Mouse (Mus musculus): ENCODE results near the gene Fank1. TPM values are rescaled to one million over a fixed set of nuclear protein-coding genes. Genes with fewer than 3 reads are reported as not detected.

Fank1 gene
- polyA plus RNA-seq, 1 experiment: 0.14 TPM

- TF ChIP-seq TCF3 (IDR thresholded peaks at IDR 0.05; ENCODE audit: insufficient read length, low read depth) (no peak), TCF12 (IDR thresholded peaks at IDR 0.05; ENCODE audit: insufficient read depth, poor library complexity, severe bottlenecking) (no peak), USF1 (IDR thresholded peaks at IDR 0.05; ENCODE audit: low read depth) (no peak)
- no peak overlapping the region for H3K4me3 ChIP-seq
- no peaks in the 10 kb centered on the region for H3K36me3 ChIP-seq (ENCODE audit: control insufficient read depth, insufficient read depth)
- H3K27me3 ChIP-seq (ENCODE audit: control insufficient read depth, insufficient read depth, insufficient read length): no peaks in the 10 kb centered on the region
- H3K79me2 ChIP-seq (ENCODE audit: control insufficient read depth, insufficient read depth): no peaks in the 10 kb centered on the region
- no peak overlapping the region for H3ac ChIP-seq (ENCODE audit: control insufficient read depth, insufficient read length)
- no peak overlapping the region for H3K4me2 ChIP-seq (ENCODE audit: low read depth)
Observed at GRCm38 (mm10) chr7:133848180-133848579, 71.5 kb downstream of the Fank1 start.

GRCm38 (mm10) chr7:133850735-133851134 lies 74.1 kb downstream of the Fank1 start:
- Histone ChIP-seq H3K27me3 (ENCODE audit: control insufficient read depth, insufficient read depth, insufficient read length) (no peaks in the 10 kb centered on the region), H3K36me3 (ENCODE audit: control insufficient read depth, insufficient read depth) (no peaks in the 10 kb centered on the region), H3K79me2 (ENCODE audit: control insufficient read depth, insufficient read depth) (no peaks in the 10 kb centered on the region), H3K4me3 (no peak overlapping the region), H3K4me2 (ENCODE audit: low read depth) (no peak overlapping the region), H3ac (ENCODE audit: control insufficient read depth, insufficient read length) (no peak overlapping the region)
- no peak for TF ChIP-seq REST (IDR thresholded peaks at IDR 0.05; ENCODE audit: insufficient read depth, insufficient read length)
- TF ChIP-seq TCF12 (IDR thresholded peaks at IDR 0.05; ENCODE audit: insufficient read depth, poor library complexity, severe bottlenecking): no peak
- no peak for TF ChIP-seq CEBPB (IDR thresholded peaks at IDR 0.05; ENCODE audit: insufficient read depth, poor library complexity, severe bottlenecking)
- TF ChIP-seq MYOG (IDR thresholded peaks at IDR 0.05; ENCODE audit: control insufficient read depth in 1 of 3, insufficient read depth in 1 of 3, insufficient read length in 2 of 3, low read depth in 2 of 3): no peak
- TF ChIP-seq MYOD1 (IDR thresholded peaks at IDR 0.05; ENCODE audit: control insufficient read depth in 1 of 3, insufficient read length in 2 of 3, low read depth in 2 of 3): no peak
- no peak for TF ChIP-seq E2F4 (IDR thresholded peaks at IDR 0.05; ENCODE audit: insufficient read depth)
- TF ChIP-seq TCF3 (IDR thresholded peaks at IDR 0.05; ENCODE audit: insufficient read length, low read depth): no peak
- no peak for TF ChIP-seq SRF (IDR thresholded peaks at IDR 0.05; ENCODE audit: control insufficient read depth, insufficient read length, low read depth)
- TF ChIP-seq POLR2A (IDR thresholded peaks at IDR 0.05; ENCODE audit: insufficient read length, low read depth): no peak
- TF ChIP-seq USF1 (IDR thresholded peaks at IDR 0.05; ENCODE audit: low read depth): no peak
- no peak for TF ChIP-seq POLR2AphosphoS2 (IDR thresholded peaks at IDR 0.05; ENCODE audit: insufficient read length, low read depth)
- no peak for TF ChIP-seq MAX (IDR thresholded peaks at IDR 0.05; ENCODE audit: low read depth)

DNA sequence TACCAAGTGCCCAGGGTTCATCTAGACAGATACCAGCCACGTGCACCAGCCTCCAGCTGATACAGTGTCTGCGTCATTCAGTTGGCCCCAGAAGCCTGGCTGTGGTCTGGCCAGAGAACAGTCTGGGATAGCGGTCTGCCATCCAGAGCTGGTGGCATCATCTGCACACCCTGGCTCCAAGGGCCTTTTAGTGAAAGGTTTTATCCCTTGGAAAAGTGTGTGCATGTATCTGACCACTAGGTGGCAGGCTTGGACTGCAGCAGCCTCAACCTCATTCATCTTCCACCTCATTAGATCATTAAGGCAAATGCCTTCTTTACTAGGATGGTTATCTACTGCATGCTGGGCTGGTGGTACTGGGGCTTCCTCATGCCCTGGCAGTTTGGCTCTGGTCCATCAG lies 79.6 kb downstream of the Fank1 start:
- Histone ChIP-seq H3K4me2 (ENCODE audit: low read depth) (no peak overlapping the region), H3ac (ENCODE audit: control insufficient read depth, insufficient read length) (no peak overlapping the region), H3K36me3 (ENCODE audit: control insufficient read depth, insufficient read depth) (no peaks in the 10 kb centered on the region), H3K4me3 (no peak overlapping the region), H3K79me2 (ENCODE audit: control insufficient read depth, insufficient read depth) (no peaks in the 10 kb centered on the region), H3K27me3 (ENCODE audit: control insufficient read depth, insufficient read depth, insufficient read length) (no peaks in the 10 kb centered on the region)
- TF ChIP-seq USF1 (IDR thresholded peaks at IDR 0.05; ENCODE audit: low read depth) (peak; percentile 15), MYOG (IDR thresholded peaks at IDR 0.05; ENCODE audit: control insufficient read depth in 1 of 3, insufficient read depth in 1 of 3, insufficient read length in 2 of 3, low read depth in 2 of 3) (peak in 1 of 3 experiments; percentile 21), MYOD1 (IDR thresholded peaks at IDR 0.05; ENCODE audit: control insufficient read depth in 1 of 3, insufficient read length in 2 of 3, low read depth in 2 of 3) (peak in 2 of 3 experiments; percentile 21 to 28), REST (IDR thresholded peaks at IDR 0.05; ENCODE audit: insufficient read depth, insufficient read length) (no peak)

- no peak overlapping the region for H3K4me2 ChIP-seq (ENCODE audit: low read depth)
- TF ChIP-seq MYOD1 (IDR thresholded peaks at IDR 0.05; ENCODE audit: control insufficient read depth in 1 of 3, insufficient read length in 2 of 3, low read depth in 2 of 3) (no peak), POLR2AphosphoS2 (IDR thresholded peaks at IDR 0.05; ENCODE audit: insufficient read length, low read depth) (no peak), MAX (IDR thresholded peaks at IDR 0.05; ENCODE audit: low read depth) (no peak), REST (IDR thresholded peaks at IDR 0.05; ENCODE audit: insufficient read depth, insufficient read length) (no peak), CEBPB (IDR thresholded peaks at IDR 0.05; ENCODE audit: insufficient read depth, poor library complexity, severe bottlenecking) (no peak), USF1 (IDR thresholded peaks at IDR 0.05; ENCODE audit: low read depth) (no peak), TCF3 (IDR thresholded peaks at IDR 0.05; ENCODE audit: insufficient read length, low read depth) (no peak), E2F4 (IDR thresholded peaks at IDR 0.05; ENCODE audit: insufficient read depth) (no peak), TCF12 (IDR thresholded peaks at IDR 0.05; ENCODE audit: insufficient read depth, poor library complexity, severe bottlenecking) (no peak), POLR2A (IDR thresholded peaks at IDR 0.05; ENCODE audit: insufficient read length, low read depth) (no peak), MYOG (IDR thresholded peaks at IDR 0.05; ENCODE audit: control insufficient read depth in 1 of 3, insufficient read depth in 1 of 3, insufficient read length in 2 of 3, low read depth in 2 of 3) (no peak), SRF (IDR thresholded peaks at IDR 0.05; ENCODE audit: control insufficient read depth, insufficient read length, low read depth) (no peak)
- H3K79me2 ChIP-seq (ENCODE audit: control insufficient read depth, insufficient read depth): no peaks in the 10 kb centered on the region
- no peaks in the 10 kb centered on the region for H3K36me3 ChIP-seq (ENCODE audit: control insufficient read depth, insufficient read depth)
- H3ac ChIP-seq (ENCODE audit: control insufficient read depth, insufficient read length): no peak overlapping the region
- H3K27me3 ChIP-seq (ENCODE audit: control insufficient read depth, insufficient read depth, insufficient read length): no peaks in the 10 kb centered on the region
- H3K4me3 ChIP-seq: no peak overlapping the region
Observed at GRCm38 (mm10) chr7:133858506-133858905, 81.8 kb downstream of the Fank1 start.

- H3K27me3 ChIP-seq (ENCODE audit: control insufficient read depth, insufficient read depth, insufficient read length): no peaks in the 10 kb centered on the region
- no peak overlapping the region for H3ac ChIP-seq (ENCODE audit: control insufficient read depth, insufficient read length)
- H3K79me2 ChIP-seq (ENCODE audit: control insufficient read depth, insufficient read depth): no peaks in the 10 kb centered on the region
- no peaks in the 10 kb centered on the region for H3K36me3 ChIP-seq (ENCODE audit: control insufficient read depth, insufficient read depth)
- TF ChIP-seq E2F4 (IDR thresholded peaks at IDR 0.05; ENCODE audit: insufficient read depth): no peak
- TF ChIP-seq POLR2AphosphoS2 (IDR thresholded peaks at IDR 0.05; ENCODE audit: insufficient read length, low read depth): no peak
- TF ChIP-seq SRF (IDR thresholded peaks at IDR 0.05; ENCODE audit: control insufficient read depth, insufficient read length, low read depth): no peak
- no peak for TF ChIP-seq MYOD1 (IDR thresholded peaks at IDR 0.05; ENCODE audit: control insufficient read depth in 1 of 3, insufficient read length in 2 of 3, low read depth in 2 of 3)
- no peak for TF ChIP-seq TCF12 (IDR thresholded peaks at IDR 0.05; ENCODE audit: insufficient read depth, poor library complexity, severe bottlenecking)
- no peak for TF ChIP-seq MAX (IDR thresholded peaks at IDR 0.05; ENCODE audit: low read depth)
- no peak for TF ChIP-seq REST (IDR thresholded peaks at IDR 0.05; ENCODE audit: insufficient read depth, insufficient read length)
- no peak for TF ChIP-seq POLR2A (IDR thresholded peaks at IDR 0.05; ENCODE audit: insufficient read length, low read depth)
- no peak for TF ChIP-seq MYOG (IDR thresholded peaks at IDR 0.05; ENCODE audit: control insufficient read depth in 1 of 3, insufficient read depth in 1 of 3, insufficient read length in 2 of 3, low read depth in 2 of 3)
- no peak for TF ChIP-seq USF1 (IDR thresholded peaks at IDR 0.05; ENCODE audit: low read depth)
- TF ChIP-seq CEBPB (IDR thresholded peaks at IDR 0.05; ENCODE audit: insufficient read depth, poor library complexity, severe bottlenecking): no peak
- H3K4me2 ChIP-seq (ENCODE audit: low read depth): no peak overlapping the region
- H3K4me3 ChIP-seq: no peak overlapping the region
Observed at GRCm38 (mm10) chr7:133859548-133859947, 82.9 kb downstream of the Fank1 start.

Data from myocyte (in vitro differentiated cells).